Mouse (Mus musculus) CH12.LX (cell line): ENCODE data around the gene Zp3.

ENCODE experiments used
- CTCF ChIP-seq, 2 experiments: IDR thresholded peaks in 1 of 2; conservative IDR thresholded peaks in 1 of 2; 2 replicates each; pipeline ENCODE4 v1.5.1; 2011 to 2012; ENCODE audit warnings: low read depth in 2 of 2, low read length in 2 of 2, improper control_type of control experiment in 1 of 2, inconsistent platforms in 1 of 2, mild to moderate bottlenecking in 1 of 2, moderate library complexity in 1 of 2
- POLR2A ChIP-seq: IDR thresholded peaks from 2 replicates; pipeline ENCODE4 v1.6.1; 2011; ENCODE audit warnings: low read depth, mild to moderate bottlenecking, improper control_type of control experiment, low read length
- USF1 ChIP-seq: IDR thresholded peaks from 2 replicates; pipeline ENCODE4 v1.6.1; 2014; ENCODE audit warnings: low read depth, mild to moderate bottlenecking, inconsistent platforms, low read length, improper control_type of control experiment

DNA sequence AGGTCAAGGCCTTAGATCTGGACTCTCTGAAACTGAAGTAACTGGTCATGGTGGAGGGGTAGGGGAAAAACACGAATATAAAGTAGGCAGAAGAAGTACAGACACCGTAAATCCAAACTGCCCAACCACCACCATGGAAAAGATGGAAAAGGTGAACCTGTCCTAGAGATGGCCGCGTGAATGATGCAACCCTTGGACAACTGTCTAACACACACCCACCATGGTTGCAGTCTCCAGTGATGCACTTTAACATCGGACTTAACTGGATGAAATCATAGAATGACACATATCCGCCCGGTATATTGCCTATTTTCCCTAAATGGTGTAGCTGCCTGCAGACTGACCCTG, 44.7 kb upstream of the Zp3 start:
- TF ChIP-seq POLR2A: no peak; the same call in 1 of the 2 replicates
- no peak for TF ChIP-seq CTCF (conservative IDR thresholded peaks at IDR 0.05 in 1 of 2, IDR thresholded peaks at IDR 0.05 in 1 of 2; ENCODE audit: low read depth in 2 of 2, low read length in 2 of 2)
- TF ChIP-seq USF1: no peak
